Mouse (Mus musculus) stomach, postnatal 0 days (tissue): ENCODE data around the gene Ypel2.

Experiments
- CTCF ChIP-seq: IDR thresholded peaks from 2 replicates; pipeline ENCODE4 v1.5.1; 2016; ENCODE audit warnings: antibody characterized with exemption, low read depth, mild to moderate bottlenecking, moderate library complexity
- EP300 ChIP-seq: optimal IDR thresholded peaks from 2 replicates; pipeline ENCODE3; 2016; ENCODE audit warnings: antibody characterized with exemption

- TF ChIP-seq EP300 = no peak
- no peak for TF ChIP-seq CTCF
Observed at GRCm38 (mm10) chr11:87007371-87007770, 13.9 kb upstream of the Ypel2 start.
